Mouse (Mus musculus) heart, adult 2 months (tissue): ENCODE measurements around the gene Slc22a14. TPM values are rescaled to one million over a fixed set of nuclear protein-coding genes. Genes with fewer than 3 reads are reported as not detected.
A peak's percentile ranks its signal among the peaks of the same experiment; 100 is the strongest.
"Not testable (repeated sequence)": the region's sequence is repeated elsewhere in the genome, so short reads cannot be mapped to it uniquely, and the experiment has no call there.

Experiments
- DNase-seq, 2 experiments: peaks; one replicate each; pipeline ENCODE4 v3.0.0; 2021
- H3K27ac ChIP-seq: fragments of 200-600 bp; 2 replicates; pipeline ENCODE4 v1.8.1; 2022
- H3K27me3 ChIP-seq: fragments of 200-500 bp; 2 replicates; pipeline ENCODE4 v1.6.1; 2012; ENCODE audit warnings: mild to moderate bottlenecking, low read length, inconsistent platforms, mixed read lengths; ENCODE audit not compliant: control insufficient read depth, insufficient read depth
- H3K36me3 ChIP-seq: fragments of 200-500 bp; 2 replicates; pipeline ENCODE4 v1.6.1; 2012; ENCODE audit warnings: low read length, inconsistent platforms; ENCODE audit not compliant: control insufficient read depth, insufficient read depth
- H3K4me1 ChIP-seq: fragments of 200-500 bp; 2 replicates; pipeline ENCODE4 v1.6.1; 2011; ENCODE audit warnings: low read length; ENCODE audit not compliant: control insufficient read depth, insufficient read depth
- H3K4me3 ChIP-seq: fragments of 200-600 bp; 2 replicates; pipeline ENCODE4 v1.8.1; 2022
- H3K79me2 ChIP-seq: fragments of 200-500 bp; replicated peaks from 2 replicates; pipeline ENCODE4 v1.6.1; 2012; ENCODE audit warnings: mild to moderate bottlenecking, inconsistent platforms, low read length, moderate library complexity, mixed read lengths; ENCODE audit not compliant: control insufficient read depth, insufficient read depth
- H3K9ac ChIP-seq: fragments of 200-500 bp; 2 replicates; pipeline ENCODE4 v1.6.1; 2012; ENCODE audit warnings: low read depth, mild to moderate bottlenecking, control low read depth, inconsistent platforms, low read length, mixed read lengths
- CTCF ChIP-seq: fragments of 200-600 bp; IDR thresholded peaks from 2 replicates; pipeline ENCODE4 v1.8.1; 2022; ENCODE audit warnings: antibody characterized with exemption, mild to moderate bottlenecking, moderate library complexity
- EP300 ChIP-seq: fragments of 200-500 bp; IDR thresholded peaks from 2 replicates; pipeline ENCODE4 v1.6.1; 2011; ENCODE audit warnings: low read depth, low read length, control low read depth; ENCODE audit not compliant: insufficient read depth
- POLR2A ChIP-seq: fragments of 200-500 bp; IDR thresholded peaks from 2 replicates; pipeline ENCODE4 v1.6.1; 2011; ENCODE audit warnings: mild to moderate bottlenecking, low read depth, low read length, control low read depth; ENCODE audit not compliant: insufficient read depth
- WGBS: fragments of 180-500 bp; shearing (Covaris S2); methylation state at CpG from one replicate; pipeline ENCODE4 v1.1.7; 2018; 5-methylcytosine and 5-hydroxymethylcytosine counted together
- intact Hi-C: fragments of 180-260 bp; cut with DNase I; formaldehyde crosslinking; loops from one replicate; pipeline ENCODE4 v1.15.1; 2025
- polyA plus RNA-seq: library from polyadenylated mRNA; depleted of rRNA; stranded (reverse); fragments of >200 nt; gene quantifications from 2 replicates; pipeline ENCODE4 v1.2.3, GENCODE M21; 2012
- total RNA-seq, 2 experiments: library from RNA; stranded (reverse); gene quantifications; 2 replicates each; pipeline ENCODE4 v1.2.3; 2021

Slc22a14 gene
- total and polyA plus RNA-seq, 3 experiments = 0.78 TPM; not detected in 2

DNA sequence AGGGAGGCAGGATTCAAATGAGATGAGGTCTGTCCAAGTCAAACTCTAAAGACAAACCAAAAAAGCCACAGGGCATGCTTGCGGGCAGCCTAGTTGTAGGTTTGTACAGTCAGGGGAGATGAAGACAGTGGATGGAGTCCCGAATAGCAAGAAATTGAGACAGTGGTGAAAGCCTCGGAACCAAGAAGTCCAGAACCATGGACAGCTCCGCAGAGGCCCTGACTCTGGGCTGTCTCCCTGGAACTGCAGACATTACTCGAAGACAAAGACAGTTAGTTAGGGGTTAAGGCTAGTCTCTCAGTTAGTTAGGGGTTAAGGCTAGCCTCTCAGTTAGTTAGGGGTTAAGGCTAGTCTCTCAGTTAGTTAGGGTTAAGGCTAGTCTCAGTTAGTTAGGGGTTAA, 23.6 kb upstream of the Slc22a14 start:
- Histone ChIP-seq H3K4me1 (no peaks in the 10 kb centered on the region), H3K4me3 (no peak overlapping the region), H3K9ac (no peak overlapping the region), H3K27me3 (no peaks in the 10 kb centered on the region), H3K27ac (no peak overlapping the region), H3K36me3 (no peaks in the 10 kb centered on the region), H3K79me2 (no peaks in the 10 kb centered on the region)
- no peak for DNase-seq
- no peak for TF ChIP-seq EP300
- no peak for TF ChIP-seq POLR2A
- WGBS = 40% methylated on average over 5 of the region's 5 CpGs
- intact Hi-C loops = no loop called here

DNA sequence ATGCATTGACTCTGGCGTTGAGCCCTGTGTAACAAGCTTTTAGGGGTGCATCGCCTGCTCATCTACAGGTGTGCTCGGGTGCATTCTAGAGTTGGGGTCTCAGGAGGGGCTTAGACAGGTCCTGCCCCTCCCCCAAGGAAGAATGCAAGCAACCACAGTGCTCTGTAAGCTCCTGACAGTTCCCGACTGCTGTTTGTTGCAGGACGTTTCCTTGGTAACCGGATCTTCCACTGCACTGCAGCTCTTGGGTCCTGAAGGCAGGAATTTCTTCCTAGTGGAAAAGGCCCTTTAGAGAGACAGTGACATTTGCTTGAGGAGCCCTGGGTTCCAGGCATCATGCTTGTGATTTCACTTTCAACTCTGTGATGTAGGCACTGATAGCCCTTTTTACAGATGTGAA, 17.2 kb upstream of the Slc22a14 start:
- Histone ChIP-seq H3K9ac (no peak overlapping the region), H3K36me3 (no peaks in the 10 kb centered on the region), H3K79me2 (no peaks in the 10 kb centered on the region), H3K4me3 (no peak overlapping the region), H3K4me1 (no peaks in the 10 kb centered on the region), H3K27me3 (no peaks in the 10 kb centered on the region), H3K27ac (no peak overlapping the region)
- no peak for DNase-seq
- TF ChIP-seq CTCF (no peak), EP300 (no peak), POLR2A (no peak)
- intact Hi-C loops = no loop called here
- WGBS = 52% methylated on average over 6 of the region's 6 CpGs

DNA sequence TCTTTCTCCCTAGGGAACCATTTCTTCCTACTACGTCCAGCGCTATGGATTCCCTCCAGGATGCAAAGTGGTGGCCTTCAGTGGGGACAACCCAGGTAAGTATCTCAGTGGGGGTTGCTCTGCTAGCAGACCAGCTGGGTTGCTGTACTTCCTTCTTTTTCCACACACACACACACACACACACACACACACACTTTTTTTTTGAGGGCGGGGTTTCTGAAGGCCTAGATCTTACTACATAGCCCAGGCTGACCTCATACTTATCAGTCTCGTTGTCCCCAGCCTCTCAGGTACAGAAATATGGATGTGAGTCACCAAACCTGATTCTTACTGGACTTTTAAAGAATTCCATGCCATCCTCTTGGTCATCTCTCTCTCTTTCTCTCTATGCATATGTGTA, 12.9 kb upstream of the Slc22a14 start:
- TF ChIP-seq CTCF (no peak), EP300 (no peak)
- intact Hi-C loops = no loop called here
- H3K9ac ChIP-seq = no peak overlapping the region
- no peaks in the 10 kb centered on the region for H3K79me2 ChIP-seq
- H3K4me1 ChIP-seq = no peaks in the 10 kb centered on the region
- no peak overlapping the region for H3K4me3 ChIP-seq
- H3K27ac ChIP-seq = no peak overlapping the region
- H3K36me3 ChIP-seq = no peaks in the 10 kb centered on the region
- 81% methylated on average over 4 of the region's 4 CpGs for WGBS
- no peak for DNase-seq
- H3K27me3 ChIP-seq = no peaks in the 10 kb centered on the region

DNA sequence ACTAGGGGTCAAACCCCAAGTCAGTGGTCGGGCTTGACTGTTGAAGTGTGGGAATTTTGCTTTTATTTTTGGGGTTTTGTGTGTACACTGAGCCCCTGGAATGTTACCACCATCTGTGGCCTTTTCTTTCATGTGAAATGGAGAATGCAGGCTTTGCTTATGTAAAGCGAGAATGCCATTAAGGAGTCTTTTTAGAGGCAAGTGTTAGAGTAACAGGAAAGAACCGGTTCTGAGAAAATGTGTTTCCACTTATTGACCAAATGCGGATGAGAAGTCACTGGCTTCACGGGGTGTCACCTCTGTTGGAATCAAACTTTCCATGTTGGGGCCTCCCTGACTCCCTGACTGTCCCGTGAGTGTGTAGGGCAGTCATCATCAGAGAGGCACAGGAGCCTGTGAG, 10.2 kb upstream of the Slc22a14 start:
- TF ChIP-seq CTCF (no peak), POLR2A (no peak), EP300 (no peak)
- Histone ChIP-seq H3K79me2 (no peaks in the 10 kb centered on the region), H3K27ac (no peak overlapping the region), H3K4me3 (no peak overlapping the region), H3K36me3 (no peaks in the 10 kb centered on the region), H3K27me3 (no peaks in the 10 kb centered on the region), H3K4me1 (no peaks in the 10 kb centered on the region), H3K9ac (no peak overlapping the region)
- intact Hi-C loops = no loop called here
- 67% methylated on average over 6 of the region's 6 CpGs for WGBS
- DNase-seq = no peak

DNA sequence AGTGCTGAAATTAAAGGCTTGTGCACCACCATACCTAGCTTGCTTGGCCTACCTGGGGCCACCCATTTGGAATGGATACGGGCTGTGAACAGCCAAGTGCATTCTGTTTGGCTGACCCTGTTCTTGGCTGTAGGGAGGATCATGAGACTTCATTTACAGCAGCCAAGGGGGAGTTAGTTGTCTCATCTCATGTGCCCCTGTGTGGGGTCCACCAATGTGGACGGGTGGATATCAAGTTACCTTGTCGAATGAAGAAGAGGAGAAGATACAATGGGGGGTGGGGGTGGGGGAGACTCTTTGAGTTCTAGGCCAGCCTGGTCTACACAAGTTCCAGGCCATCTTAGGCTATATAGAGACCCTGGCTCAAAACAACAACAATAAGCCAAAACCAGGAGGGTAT, 9.7 kb upstream of the Slc22a14 start:
- Histone ChIP-seq H3K36me3 (no peaks in the 10 kb centered on the region), H3K4me1 (no peaks in the 10 kb centered on the region), H3K4me3 (no peak overlapping the region), H3K27ac (no peak overlapping the region), H3K79me2 (no peaks in the 10 kb centered on the region), H3K27me3 (no peaks in the 10 kb centered on the region), H3K9ac (no peak overlapping the region)
- 74% methylated on average over 3 of the region's 3 CpGs for WGBS
- TF ChIP-seq POLR2A = no peak
- DNase-seq = no peak
- intact Hi-C loops = no loop called here

DNA sequence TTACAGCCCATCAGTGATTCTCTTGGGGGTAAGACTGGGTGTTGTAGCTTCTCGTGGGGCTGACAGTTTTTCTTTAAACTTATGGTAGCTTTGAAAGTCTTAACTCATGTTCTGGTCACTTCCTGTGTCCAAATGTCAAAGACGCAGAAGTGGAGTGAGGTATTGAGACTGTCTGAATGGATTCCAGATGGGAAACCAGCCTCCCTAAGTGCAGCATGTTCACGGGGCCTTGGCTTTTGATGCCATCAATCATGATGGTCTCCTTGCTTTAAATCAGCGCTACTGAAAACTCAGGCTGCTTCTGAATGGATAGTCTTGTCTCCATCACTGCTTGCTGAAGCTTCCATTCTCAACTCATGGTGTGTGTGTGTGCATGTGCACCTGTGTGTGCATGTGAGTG, 5.9 kb upstream of the Slc22a14 start:
- TF ChIP-seq CTCF (no peak), POLR2A (no peak), EP300 (no peak)
- Histone ChIP-seq H3K36me3 (no peaks in the 10 kb centered on the region), H3K4me3 (no peak overlapping the region), H3K4me1 (no peaks in the 10 kb centered on the region), H3K9ac (no peak overlapping the region), H3K27me3 (no peaks in the 10 kb centered on the region), H3K79me2 (no peaks in the 10 kb centered on the region), H3K27ac (no peak overlapping the region)
- intact Hi-C loops = no loop called here
- WGBS = 76% methylated on average over 4 of the region's 4 CpGs
- no peak for DNase-seq

DNA sequence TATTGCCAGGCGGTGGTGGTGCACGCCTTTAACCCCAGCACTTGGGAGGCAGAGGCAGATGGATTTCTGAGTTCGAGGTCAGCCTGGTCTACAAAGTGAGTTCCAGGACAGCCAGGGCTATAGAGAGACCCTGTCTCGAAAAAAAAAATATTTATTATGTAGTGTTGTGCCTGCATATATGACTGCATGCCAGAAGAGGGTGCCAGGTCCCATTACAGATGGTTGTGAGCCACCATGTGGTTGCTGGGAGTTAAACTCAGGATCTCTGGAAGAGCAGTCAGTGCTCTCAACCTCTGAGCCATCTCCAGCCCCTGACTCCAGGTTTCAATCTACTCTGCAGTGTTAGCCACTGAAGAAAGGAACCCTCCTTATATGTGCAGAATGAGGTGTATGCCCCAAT, 5.4 kb upstream of the Slc22a14 start:
- H3K79me2 ChIP-seq, H3K4me3 ChIP-seq, intact Hi-C loops, H3K4me1 ChIP-seq, H3K9ac ChIP-seq, H3K27me3 ChIP-seq, H3K36me3 ChIP-seq, DNase-seq, H3K27ac ChIP-seq: not testable (repeated sequence)
- 0 out of 2 replicates have a peak, but pooled peaks have one; percentile 15 for TF ChIP-seq CTCF
- WGBS = 84% methylated on average over 4 of the region's 4 CpGs
